Mouse (Mus musculus): ENCODE measurements around the gene Med12l.

The Med12l gene

GRCm38 (mm10) chr3:59141507-59142305 is 136.1 kb downstream of the Med12l start:
- no peak for DNase-seq

- no peak for DNase-seq
Measured at GRCm38 (mm10) chr3:59145194-59145593, 139.6 kb downstream of the Med12l start.

GRCm38 (mm10) chr3:59149646-59150045 is 144.0 kb downstream of the Med12l start:
- no peak for DNase-seq

- DNase-seq: no peak
Measured at GRCm38 (mm10) chr3:59150624-59151023, 145.0 kb downstream of the Med12l start.

DNA sequence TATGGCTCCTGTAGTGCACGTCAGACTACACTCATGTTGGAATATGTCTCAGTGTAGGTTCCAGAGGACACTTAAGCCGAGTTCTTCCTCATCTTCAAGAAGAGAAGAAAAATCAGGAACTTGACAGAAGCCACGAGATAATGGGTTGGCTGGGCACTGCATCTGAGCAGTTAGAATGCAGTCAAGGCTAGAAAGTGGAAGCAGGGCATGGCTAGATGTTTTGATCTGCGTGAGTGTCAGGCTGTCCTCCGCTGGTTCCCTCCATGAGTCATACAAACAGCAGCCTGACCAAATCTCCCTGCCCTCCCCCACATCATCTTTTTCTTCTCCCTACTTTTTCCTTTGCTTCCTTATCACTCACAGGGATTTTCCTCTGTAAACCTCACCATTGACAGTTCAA is 147.8 kb downstream of the Med12l start, which contains the start of gene P2ry14:
Gene P2ry14, minus strand, starts transcription at position 195 of the 400 bp plus-strand sequence.
- DNase-seq: no peak

DNA sequence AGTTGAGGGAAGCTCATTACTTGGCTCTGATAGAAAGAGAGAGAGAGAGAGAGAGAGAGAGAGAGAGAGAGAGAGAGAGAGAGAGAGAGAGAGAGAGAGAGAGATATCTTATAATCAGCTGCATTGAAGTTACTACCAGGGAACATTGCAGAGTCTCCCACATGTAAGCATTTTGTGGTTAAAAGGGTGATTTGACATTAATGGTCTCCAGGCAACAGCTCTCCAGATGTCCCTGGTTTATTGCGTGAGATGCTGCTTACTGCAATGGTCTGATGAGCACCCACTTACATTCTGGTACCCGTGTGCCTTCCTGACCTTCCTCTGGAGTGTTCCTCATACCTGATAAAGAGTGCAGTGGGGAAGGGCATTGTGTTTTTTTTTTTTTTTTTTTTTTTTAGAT is 149.3 kb downstream of the Med12l start:
- no peak for DNase-seq

DNA sequence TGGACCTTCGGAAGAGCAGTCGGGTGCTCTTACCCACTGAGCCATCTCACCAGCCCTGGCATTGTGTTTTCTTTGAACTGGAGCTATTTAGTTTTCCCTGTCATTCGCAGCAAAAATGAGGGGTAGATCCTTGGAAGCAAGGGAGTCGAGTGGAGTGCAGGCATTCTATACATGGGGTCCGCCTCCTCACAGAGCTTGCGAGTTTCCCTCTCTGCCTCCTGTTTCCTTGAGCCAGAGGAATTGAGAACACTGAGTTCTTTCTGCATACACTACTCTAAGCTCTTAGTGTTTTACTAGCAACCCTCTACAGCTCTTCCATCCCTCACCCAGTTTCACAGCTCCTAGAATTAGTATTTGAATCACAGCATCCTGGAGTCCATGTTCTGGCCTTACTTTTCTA is 149.8 kb downstream of the Med12l start:
- no peak for DNase-seq

- no peak for DNase-seq
Measured at GRCm38 (mm10) chr3:59157048-59157447, 151.4 kb downstream of the Med12l start.

DNA sequence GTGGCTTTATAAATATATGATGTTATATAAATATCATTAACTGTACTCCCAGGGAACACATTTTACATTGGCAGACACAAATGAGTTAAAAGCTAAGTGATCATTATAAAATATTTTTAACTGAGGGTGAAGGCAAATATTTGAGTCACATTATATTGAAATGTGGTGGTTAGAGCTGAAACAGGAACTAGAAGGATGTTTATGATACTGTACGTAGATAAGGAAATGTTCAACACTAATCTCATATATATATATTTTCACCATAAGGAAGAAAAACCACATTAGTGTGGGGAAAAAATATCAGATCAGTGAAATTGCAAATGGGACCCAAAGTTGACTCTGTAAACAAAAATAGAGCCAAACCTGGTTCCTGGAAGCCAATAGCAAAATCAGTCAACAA is 154.8 kb downstream of the Med12l start:
- no peak for DNase-seq

- DNase-seq: no peak
Measured at GRCm38 (mm10) chr3:59167417-59168054, 161.9 kb downstream of the Med12l start.

GRCm38 (mm10) chr3:59168476-59168875 is 162.9 kb downstream of the Med12l start:
- no peak for DNase-seq

DNA sequence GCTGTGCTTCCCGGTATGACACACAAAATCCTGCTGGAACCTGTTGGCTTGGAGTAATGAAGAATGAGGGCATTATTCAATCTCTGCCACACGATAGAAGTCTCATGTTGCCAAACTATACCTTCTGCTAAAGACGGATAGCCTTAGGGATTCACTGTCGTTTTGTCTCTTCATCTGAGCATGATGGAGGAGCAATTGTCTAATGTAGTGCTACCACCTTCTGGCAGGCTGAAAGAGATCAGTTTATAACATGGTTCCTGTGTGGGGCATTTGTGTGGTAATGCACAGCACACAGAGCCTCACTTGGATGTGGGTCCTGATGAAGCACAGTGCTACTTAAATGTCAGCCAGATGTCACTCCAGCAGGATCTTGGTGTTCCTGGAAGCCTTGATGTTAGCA is 163.6 kb downstream of the Med12l start:
- no peak for DNase-seq

- DNase-seq: no peak
Measured at GRCm38 (mm10) chr3:59169921-59170627, 164.4 kb downstream of the Med12l start.

- DNase-seq: peak in 1 of 2 experiments; percentile 35
Measured at GRCm38 (mm10) chr3:59174426-59175154, 169.0 kb downstream of the Med12l start.

GRCm38 (mm10) chr3:59175234-59175633 is 169.6 kb downstream of the Med12l start:
- DNase-seq: peak; percentile 17 to 51

DNA sequence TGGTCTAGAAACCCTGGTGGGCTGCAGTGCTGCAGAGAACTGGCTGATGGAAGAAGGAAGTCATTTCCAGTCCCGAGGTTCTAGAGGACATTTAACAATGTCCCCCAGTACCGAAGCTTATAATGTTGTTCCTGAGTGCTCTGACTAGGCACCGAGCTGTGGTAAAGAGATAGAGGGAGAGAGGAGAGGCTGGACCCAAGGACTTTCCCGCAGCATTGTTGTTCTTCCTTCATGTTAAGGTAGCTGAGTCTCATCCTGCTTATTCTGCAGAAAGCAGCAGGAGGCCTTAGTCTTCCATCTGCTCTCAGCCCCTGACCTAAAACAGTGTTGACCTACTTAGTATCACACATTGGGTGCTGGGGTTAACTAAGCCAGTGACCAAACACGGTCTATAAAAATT is 171.2 kb downstream of the Med12l start:
- DNase-seq: no peak

DNA sequence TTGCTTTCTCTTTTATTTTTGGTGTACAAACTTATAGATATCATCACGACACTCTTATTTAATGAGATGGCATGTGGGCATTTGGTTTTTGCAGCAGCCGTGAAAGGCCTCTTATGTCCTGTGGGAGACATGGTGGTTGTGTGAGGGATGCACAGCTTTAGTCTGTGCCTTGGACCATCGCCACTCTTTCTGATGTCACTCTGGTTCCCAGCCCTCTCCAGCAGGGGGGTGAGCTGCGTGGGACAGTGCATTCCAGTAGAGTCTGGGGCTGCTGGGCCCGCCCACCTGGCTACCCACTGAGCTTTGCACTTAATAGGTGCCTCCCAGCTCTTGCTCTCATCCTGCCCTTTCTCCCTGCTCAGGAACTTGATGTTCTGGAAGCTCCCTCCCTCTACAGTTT is 175.5 kb downstream of the Med12l start:
- no peak for DNase-seq

DNA sequence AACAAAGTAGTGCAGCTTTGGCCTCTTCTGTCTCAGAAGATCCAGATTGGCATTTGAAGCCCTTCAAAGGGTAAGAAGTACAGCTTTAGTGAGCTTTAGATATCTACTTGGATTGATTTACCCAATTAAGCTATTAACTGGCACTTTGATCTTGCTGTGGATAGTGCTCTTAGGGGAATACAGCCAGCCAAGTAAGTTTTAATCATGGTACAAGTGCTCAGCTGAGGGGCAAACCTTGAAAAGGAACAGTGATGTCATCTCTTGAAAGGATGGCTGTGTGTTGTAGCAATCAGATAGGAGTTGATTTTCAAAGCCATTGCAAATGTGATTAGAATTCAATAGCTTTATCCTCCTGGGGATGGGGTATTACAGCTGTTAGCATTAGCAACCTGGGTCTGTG is 176.5 kb downstream of the Med12l start:
- DNase-seq: no peak

DNA sequence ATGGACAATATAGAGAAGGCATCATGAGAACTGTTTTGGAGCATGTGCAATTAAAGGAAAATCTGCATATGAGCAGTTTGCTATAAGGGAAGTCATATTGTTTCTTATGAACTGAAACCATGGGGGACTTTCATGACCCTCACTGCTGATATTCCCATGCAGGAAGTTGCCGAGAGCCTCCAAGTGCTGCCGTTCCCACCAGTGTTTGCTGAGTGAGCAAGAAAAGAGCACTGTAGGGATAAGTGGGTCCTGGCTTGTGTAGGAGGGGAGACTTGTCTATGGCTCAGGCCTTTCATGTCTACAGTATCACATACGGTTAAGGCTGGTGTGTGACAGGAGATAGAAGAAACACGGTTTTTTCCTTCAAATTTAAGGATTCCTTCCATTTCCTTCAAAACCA is 180.0 kb downstream of the Med12l start:
- DNase-seq: no peak

- DNase-seq: no peak
Measured at GRCm38 (mm10) chr3:59187336-59187735, 181.7 kb downstream of the Med12l start.

- no peak for DNase-seq
Measured at GRCm38 (mm10) chr3:59191674-59192073, 186.0 kb downstream of the Med12l start.

GRCm38 (mm10) chr3:59194099-59194498 is 188.5 kb downstream of the Med12l start:
- no peak for DNase-seq

GRCm38 (mm10) chr3:59194938-59195337 is 189.3 kb downstream of the Med12l start, which contains the start of gene Gpr87:
TSS of gene Gpr87 (minus strand) at chr3:59195104.
- no peak for DNase-seq

All from spleen, adult 18-20 months (tissue).